Mouse (Mus musculus) midbrain, postnatal 0 days (tissue): ENCODE data around the gene Ston1. TPM values are rescaled to one million over a fixed set of nuclear protein-coding genes. Genes with fewer than 3 reads are reported as not detected.

ENCODE experiments used
- ATAC-seq: fragments of 200-750 bp; cut with Nextera tagmentation; 2 replicates; pipeline ENCODE4 v1.8.0; 2017; ENCODE audit warnings: moderate number of reproducible peaks, mild to moderate bottlenecking, moderate TSS enrichment, moderate library complexity; ENCODE audit not compliant: low FRiP score
- DNase-seq: peaks from one replicate; pipeline ENCODE4 v3.0.0-alpha.2; 2015; ENCODE audit warnings: low spot score
- H3K27ac ChIP-seq: fragments of 300-500 bp; sonication (generic); 2 replicates; pipeline ENCODE4 v1.5.1; 2014; ENCODE audit warnings: low read depth, mild to moderate bottlenecking, low read length, mixed read lengths
- H3K27me3 ChIP-seq: fragments of 300-500 bp; sonication (generic); 2 replicates; pipeline ENCODE4 v1.6.1; 2014; ENCODE audit warnings: low read length, control low read depth, mixed read lengths; ENCODE audit not compliant: insufficient read depth
- H3K36me3 ChIP-seq: fragments of 300-500 bp; sonication (generic); 2 replicates; pipeline ENCODE4 v1.6.1; 2014; ENCODE audit warnings: low read length, control low read depth, mixed read lengths; ENCODE audit not compliant: insufficient read depth
- H3K4me1 ChIP-seq: fragments of 300-500 bp; sonication (generic); 2 replicates; pipeline ENCODE4 v1.6.1; 2014; ENCODE audit warnings: mild to moderate bottlenecking, control low read depth, antibody characterized with exemption, low read length, mixed read lengths; ENCODE audit not compliant: insufficient read depth
- H3K4me2 ChIP-seq: fragments of 300-500 bp; sonication (generic); 2 replicates; pipeline ENCODE4 v1.6.1; 2014; ENCODE audit warnings: low read depth, mild to moderate bottlenecking, low read length, mixed read lengths; ENCODE audit not compliant: poor library complexity, severe bottlenecking
- H3K4me3 ChIP-seq: fragments of 300-500 bp; sonication (generic); 2 replicates; pipeline ENCODE4 v1.5.1; 2014; ENCODE audit warnings: low read depth, mild to moderate bottlenecking, low read length, moderate library complexity
- H3K9ac ChIP-seq: fragments of 300-500 bp; sonication (generic); replicated peaks from 2 replicates; pipeline ENCODE4 v1.6.1; 2014; ENCODE audit warnings: mild to moderate bottlenecking, low read length, moderate library complexity, mixed read lengths; ENCODE audit not compliant: poor library complexity, severe bottlenecking
- H3K9me3 ChIP-seq: fragments of 300-500 bp; sonication (generic); 2 replicates; pipeline ENCODE4 v1.6.1; 2016; ENCODE audit warnings: low read length, control low read depth
- CTCF ChIP-seq: IDR thresholded peaks from 2 replicates; pipeline ENCODE4 v1.5.1; 2016; ENCODE audit warnings: antibody characterized with exemption, mild to moderate bottlenecking
- WGBS: fragments of 180-500 bp; shearing (Covaris S2); extraction: QIAGEN DNeasy Blood & Tissue Kit; methylation state at CpG from one replicate; pipeline ENCODE4 v1.1.7; 2014; 5-methylcytosine and 5-hydroxymethylcytosine counted together
- polyA plus RNA-seq: library from polyadenylated mRNA; unstranded; fragments of >200 nt; fragmentation: Nextera tagmentation; extraction: Ambion mirVana; gene quantifications from 2 replicates; pipeline ENCODE4 v1.2.1, GENCODE M21; 2015
- total RNA-seq: library from RNA; depleted of rRNA; stranded (reverse); fragments of >200 nt; gene quantifications from 2 replicates; pipeline ENCODE4 v1.2.3, GENCODE M21; 2014

Ston1 gene
- total and polyA plus RNA-seq, 2 experiments from 2014 or later: 1.3 to 4.0 TPM

DNA sequence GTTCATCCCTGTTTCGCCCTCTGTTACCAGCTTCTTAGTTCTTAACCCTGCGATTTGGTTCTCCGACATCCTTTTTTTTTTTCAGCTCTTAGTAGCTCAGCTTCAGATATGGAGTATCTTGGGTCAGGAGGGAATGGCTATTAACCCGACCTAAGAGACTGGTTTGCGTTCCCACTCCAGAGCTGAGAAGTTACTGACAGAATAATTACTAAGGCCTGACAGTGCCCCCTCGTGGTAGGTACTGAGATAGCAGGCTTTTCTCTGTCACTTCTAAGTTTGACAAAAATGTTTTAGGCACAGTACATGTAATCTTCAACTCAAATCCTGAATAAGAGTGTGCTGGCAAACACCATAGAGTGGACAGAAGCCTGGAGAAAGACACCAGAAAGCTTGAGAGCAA, 43.5 kb downstream of the Ston1 start:
- Histone ChIP-seq H3K4me3 (no peak overlapping the region), H3K27ac (no peak overlapping the region), H3K4me2 (no peak overlapping the region), H3K9ac (no peak overlapping the region), H3K4me1 (no peaks in the 10 kb centered on the region), H3K27me3 (no peaks in the 10 kb centered on the region), H3K9me3 (no peaks in the 10 kb centered on the region), H3K36me3 (no peaks in the 10 kb centered on the region)
- DNase-seq (peak; percentile 85), ATAC-seq (no peak)
- peak; percentile 86 for TF ChIP-seq CTCF
- 27% methylated on average over 6 of the region's 6 CpGs for WGBS

DNA sequence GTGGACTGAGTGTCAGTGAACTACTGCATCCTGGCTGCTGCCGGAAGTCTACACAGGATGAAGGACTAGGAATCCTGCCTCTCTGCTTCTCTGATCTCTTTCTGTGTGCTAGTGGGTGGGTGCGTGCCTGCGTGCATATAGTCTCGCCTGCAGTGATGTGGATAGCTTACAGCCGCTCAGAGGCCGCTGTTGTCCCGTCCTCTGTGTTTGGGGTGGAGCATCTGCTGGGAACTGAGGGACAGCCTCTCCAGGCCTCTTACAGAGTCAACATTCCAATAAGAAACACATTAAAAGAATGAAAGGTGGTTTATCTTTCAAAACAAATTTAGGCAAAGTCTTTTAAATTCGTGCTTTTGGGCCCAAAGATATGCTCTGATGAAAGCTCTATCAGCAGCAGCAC, 44.4 kb downstream of the Ston1 start:
- no peak overlapping the region for H3K9ac ChIP-seq
- ATAC-seq: no peak
- H3K9me3 ChIP-seq: no peaks in the 10 kb centered on the region
- no peak overlapping the region for H3K27ac ChIP-seq
- H3K4me3 ChIP-seq: no peak overlapping the region
- no peaks in the 10 kb centered on the region for H3K4me1 ChIP-seq
- H3K36me3 ChIP-seq: no peaks in the 10 kb centered on the region
- H3K27me3 ChIP-seq: no peaks in the 10 kb centered on the region
- WGBS: 88% methylated on average over 8 of the region's 8 CpGs
- no peak for TF ChIP-seq CTCF
- no peak for DNase-seq
- no peak overlapping the region for H3K4me2 ChIP-seq

DNA sequence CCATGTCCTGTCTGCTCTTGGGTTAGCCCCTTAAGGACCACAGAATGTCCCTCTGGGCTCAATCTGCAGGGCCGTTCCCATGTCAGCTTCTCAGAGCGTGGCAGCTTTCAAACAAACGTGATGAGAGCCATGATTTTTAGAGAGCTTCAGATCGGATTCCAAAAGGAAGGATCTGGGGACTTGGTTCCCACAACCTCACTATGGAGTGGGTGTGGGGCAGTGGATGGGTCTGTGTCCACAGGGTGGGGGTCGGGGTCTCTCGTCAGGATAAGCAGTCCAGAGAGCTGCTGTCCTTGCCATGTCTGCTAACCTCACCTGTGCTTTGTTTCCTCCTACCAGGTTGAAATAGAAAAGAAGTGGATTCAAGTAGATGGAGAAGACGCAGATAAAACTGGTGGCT, 47.4 kb downstream of the Ston1 start:
- H3K4me2 ChIP-seq: no peak overlapping the region
- H3K4me3 ChIP-seq: no peak overlapping the region
- no peak overlapping the region for H3K9ac ChIP-seq
- TF ChIP-seq CTCF: no peak
- no peak for DNase-seq
- no peak for ATAC-seq
- H3K4me1 ChIP-seq: no peaks in the 10 kb centered on the region
- no peaks in the 10 kb centered on the region for H3K9me3 ChIP-seq
- 92% methylated on average over 7 of the region's 7 CpGs for WGBS
- H3K36me3 ChIP-seq: no peaks in the 10 kb centered on the region
- H3K27me3 ChIP-seq: no peaks in the 10 kb centered on the region
- no peak overlapping the region for H3K27ac ChIP-seq

DNA sequence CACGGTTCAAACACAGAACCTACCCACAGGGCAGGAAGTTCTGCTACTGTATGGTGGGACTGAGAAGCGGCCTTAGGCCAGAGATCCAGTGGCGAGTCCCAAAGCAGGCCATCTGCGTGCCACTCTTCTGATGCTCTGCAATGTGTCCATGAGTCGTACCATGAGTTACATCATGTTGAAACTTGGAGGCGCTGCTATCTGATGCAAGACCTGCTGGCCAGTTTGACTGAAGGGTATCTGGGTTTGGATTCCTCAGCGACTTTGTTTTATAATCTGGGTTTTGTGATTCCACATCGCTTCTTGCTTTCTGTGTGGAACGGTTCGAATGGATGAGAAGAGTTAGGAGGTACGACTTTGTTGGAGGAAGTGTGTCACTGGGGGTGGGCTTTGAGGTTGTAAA, 47.8 kb downstream of the Ston1 start:
- WGBS: 92% methylated on average over 11 of the region's 11 CpGs
- DNase-seq (no peak), ATAC-seq (no peak)
- no peaks in the 10 kb centered on the region for H3K36me3 ChIP-seq
- no peak for TF ChIP-seq CTCF
- H3K4me1 ChIP-seq: no peaks in the 10 kb centered on the region
- no peaks in the 10 kb centered on the region for H3K27me3 ChIP-seq
- no peak overlapping the region for H3K4me3 ChIP-seq
- H3K4me2 ChIP-seq: no peak overlapping the region
- H3K9me3 ChIP-seq: no peaks in the 10 kb centered on the region
- H3K9ac ChIP-seq: no peak overlapping the region
- H3K27ac ChIP-seq: no peak overlapping the region

DNA sequence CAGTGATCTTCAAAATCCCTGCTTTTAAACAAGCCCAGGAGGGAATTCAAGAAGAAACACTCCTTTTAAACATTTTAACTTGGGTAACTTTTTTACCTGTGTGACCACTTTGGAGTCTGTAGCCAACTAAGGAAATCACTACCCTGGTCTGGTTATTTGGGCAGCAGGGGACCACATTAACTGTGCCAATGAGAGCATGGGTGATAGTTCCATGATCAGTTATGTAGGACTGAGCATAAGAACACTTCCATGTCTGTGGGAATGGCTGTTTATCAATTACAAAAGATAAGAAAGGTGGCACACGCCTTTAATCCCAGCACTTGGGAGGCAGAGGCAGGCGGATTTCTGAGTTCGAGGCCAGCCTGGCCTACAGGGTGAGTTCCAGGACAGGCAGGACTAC, 49.7 kb downstream of the Ston1 start:
- 92% methylated on average over 3 of the region's 3 CpGs for WGBS
- no peak for TF ChIP-seq CTCF

DNA sequence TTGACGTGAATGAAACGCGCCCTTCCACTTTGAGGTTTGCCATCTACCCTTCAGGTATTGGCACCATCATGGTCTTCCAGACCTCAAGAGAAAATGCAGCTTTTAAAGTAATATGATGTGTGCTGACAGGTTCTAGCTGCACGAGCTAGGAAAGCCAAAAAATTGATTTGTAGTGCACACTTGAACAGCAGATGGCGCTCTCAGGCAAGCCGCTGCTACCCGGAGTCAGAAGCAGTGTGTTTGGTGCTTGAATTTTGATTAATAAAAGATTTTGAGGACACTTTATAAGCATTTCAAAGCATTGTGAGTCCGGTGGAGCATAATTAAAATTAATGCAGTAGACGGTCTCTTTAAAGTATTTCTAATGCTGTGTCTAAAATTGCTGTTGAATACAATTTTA, 54.5 kb downstream of the Ston1 start:
- H3K27me3 ChIP-seq: no peaks in the 10 kb centered on the region
- no peak overlapping the region for H3K9ac ChIP-seq
- ATAC-seq (peak; percentile 72; the same call in 1 of the 2 replicates), DNase-seq (peak; percentile 84)
- peak overlapping the region; percentile 1; the same call in 1 of the 2 replicates for H3K4me2 ChIP-seq
- H3K36me3 ChIP-seq: no peaks in the 10 kb centered on the region
- H3K4me3 ChIP-seq: no peak overlapping the region; the same call in 1 of the 2 replicates
- no peaks in the 10 kb centered on the region for H3K9me3 ChIP-seq
- H3K4me1 ChIP-seq: no peaks in the 10 kb centered on the region
- H3K27ac ChIP-seq: no peak overlapping the region
- WGBS: 3% methylated on average over 9 of the region's 9 CpGs
- TF ChIP-seq CTCF: peak; percentile 93

More for the DNA sequence above, 49.7 kb downstream of the Ston1 start:
- no peak overlapping the region for H3K9ac ChIP-seq
- no peaks in the 10 kb centered on the region for H3K36me3 ChIP-seq
- ATAC-seq (no peak), DNase-seq (no peak)
- no peaks in the 10 kb centered on the region for H3K9me3 ChIP-seq
- no peak overlapping the region for H3K4me3 ChIP-seq
- no peak overlapping the region for H3K27ac ChIP-seq
- H3K4me2 ChIP-seq: no peak overlapping the region
- no peaks in the 10 kb centered on the region for H3K4me1 ChIP-seq
- no peaks in the 10 kb centered on the region for H3K27me3 ChIP-seq
